Mouse (Mus musculus) adrenal gland, adult 10 weeks (tissue): Measurements from ENCODE around the gene Ghrh. TPM values are rescaled to one million over a fixed set of nuclear protein-coding genes. Genes with fewer than 3 reads are reported as not detected.

Experiments used
- polyA plus RNA-seq: library from polyadenylated mRNA; stranded (reverse); fragments of 350-450 nt; fragmentation: Illumina TruSeq; extraction: RNeasy Lipid Tissue Mini Kit (QIAGEN cat#74804); gene quantifications from one replicate; pipeline ENCODE4 v1.2.3, GENCODE M21; 2014; ENCODE audit warnings: low read depth, low replicate concordance

Ghrh gene
- not detected for polyA plus RNA-seq

GRCm38 (mm10) chr2:157347361-157348159 is at the start of gene Ghrh:
TSS of gene Ghrh (minus strand) at chr2:157347506.

GRCm38 (mm10) chr2:157367184-157367893 is 20.0 kb upstream of the Ghrh start, which contains the start of gene Manbal:
TSS of gene Manbal (plus strand) at chr2:157367594.

Other genes with a start within 250 kb of the Ghrh start
- gene Samhd1, start 212.2 kb downstream of the Ghrh start, polyA plus RNA-seq, result 74.7 TPM
- 16.3 TPM for gene Rbl1, start 143.0 kb downstream of the Ghrh start, polyA plus RNA-seq
- gene Rpn2, start 68.5 kb downstream of the Ghrh start, polyA plus RNA-seq, result 286 TPM
- gene Mroh8, start 68.0 kb downstream of the Ghrh start, polyA plus RNA-seq, result not detected
- 6.6 TPM for gene Manbal, start 20.1 kb upstream of the Ghrh start, polyA plus RNA-seq
- 0.93 TPM for gene Src, start 70.9 kb upstream of the Ghrh start, polyA plus RNA-seq
- gene Nnat, start 212.6 kb upstream of the Ghrh start, polyA plus RNA-seq, result 38.9 TPM
- gene Blcap, start 223.8 kb upstream of the Ghrh start, polyA plus RNA-seq, result 40.9 TPM